Mouse (Mus musculus) bone marrow macrophage, adult 2 months (primary cell): ENCODE results near the gene Psmc6. TPM values are rescaled to one million over a fixed set of nuclear protein-coding genes. Genes with fewer than 3 reads are reported as not detected.
A peak's percentile ranks its signal among the peaks of the same experiment; 100 is the strongest.

ENCODE experiments used
- H3K27ac ChIP-seq: 2 replicates; pipeline ENCODE4 v1.5.1; 2012; ENCODE audit warnings: low read depth, low read length; ENCODE audit not compliant: insufficient read depth
- H3K4me1 ChIP-seq: 2 replicates; pipeline ENCODE4 v1.6.1; 2012; ENCODE audit warnings: low read length; ENCODE audit not compliant: control insufficient read depth, insufficient read depth
- H3K4me3 ChIP-seq: 2 replicates; pipeline ENCODE4 v1.5.1; 2012; ENCODE audit warnings: mild to moderate bottlenecking, low read length, moderate library complexity; ENCODE audit not compliant: insufficient read depth
- CTCF ChIP-seq: IDR thresholded peaks from 2 replicates; pipeline ENCODE4 v1.5.1; 2012; ENCODE audit warnings: low read depth, mild to moderate bottlenecking, low read length, moderate library complexity
- POLR2A ChIP-seq: IDR thresholded peaks from 2 replicates; pipeline ENCODE4 v1.6.1; 2012; ENCODE audit warnings: mild to moderate bottlenecking, low read depth, low read length, borderline replicate concordance
- polyA plus RNA-seq: library from polyadenylated mRNA; stranded (reverse); fragments of >200 nt; gene quantifications from 2 replicates; pipeline ENCODE4 v1.2.4, GENCODE M21; 2012; ENCODE audit not compliant: missing spikeins, insufficient read depth, insufficient read length

Psmc6 gene
- polyA plus RNA-seq, 1 experiment, result 206 TPM

- no peak; the same call in 1 of the 2 replicates for TF ChIP-seq POLR2A
- no peak for TF ChIP-seq CTCF
- H3K27ac ChIP-seq, result peak within 1 kb of the TSS; percentile 83
- peaks cover 53% of the 10 kb centered on the region for H3K4me1 ChIP-seq
- H3K4me3 ChIP-seq, result peak within 1 kb of the TSS; percentile 96
Measured at GRCm38 (mm10) chr14:45318426-45319236, 11.0 kb upstream of the Psmc6 start, which contains the start of gene Ero1l. TSS of gene Ero1l (minus strand) at chr14:45318771.

GRCm38 (mm10) chr14:45319237-45319610 lies 10.4 kb upstream of the Psmc6 start:
- Histone ChIP-seq H3K4me1 (peaks cover 48% of the 10 kb centered on the region), H3K4me3 (no peak overlapping the region), H3K27ac (no peak overlapping the region)
- TF ChIP-seq POLR2A (no peak), CTCF (no peak)

- Histone ChIP-seq H3K4me1 (peaks cover 53% of the 10 kb centered on the region), H3K27ac (no peak overlapping the region), H3K4me3 (no peak overlapping the region)
- TF ChIP-seq CTCF, result no peak
- TF ChIP-seq POLR2A, result no peak
Measured at GRCm38 (mm10) chr14:45320111-45320510, 9.5 kb upstream of the Psmc6 start.

GRCm38 (mm10) chr14:45321067-45321466 lies 8.5 kb upstream of the Psmc6 start:
- Histone ChIP-seq H3K4me3 (no peak overlapping the region), H3K4me1 (peaks cover 49% of the 10 kb centered on the region)

DNA sequence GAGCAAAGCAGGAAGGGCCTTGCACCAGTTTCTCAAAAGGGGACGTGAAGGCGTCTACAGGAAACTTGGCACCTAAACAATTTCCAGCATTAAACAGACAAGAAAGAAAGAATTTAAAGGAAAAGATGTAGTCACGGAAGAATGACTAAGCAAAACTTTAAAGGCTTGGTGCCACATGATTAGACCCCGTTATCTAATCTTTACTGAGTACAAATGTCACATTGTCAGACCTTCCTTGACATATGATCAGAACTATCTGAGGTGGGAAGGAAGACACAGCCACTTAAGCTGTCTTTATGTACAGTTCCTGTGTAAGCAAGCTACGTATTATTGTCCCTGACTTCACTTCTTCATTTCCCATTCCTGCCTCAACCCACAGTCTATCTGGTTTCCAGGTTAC lies 8.0 kb upstream of the Psmc6 start:
- peaks cover 49% of the 10 kb centered on the region for H3K4me1 ChIP-seq
- no peak overlapping the region for H3K4me3 ChIP-seq
- H3K27ac ChIP-seq, result no peak overlapping the region
- TF ChIP-seq POLR2A, result no peak
- no peak for TF ChIP-seq CTCF

More at GRCm38 (mm10) chr14:45321067-45321466, 8.5 kb upstream of the Psmc6 start:
- no peak overlapping the region for H3K27ac ChIP-seq
- TF ChIP-seq POLR2A, result no peak
- TF ChIP-seq CTCF, result no peak

GRCm38 (mm10) chr14:45322450-45322849 lies 7.1 kb upstream of the Psmc6 start:
- Histone ChIP-seq H3K4me3 (no peak overlapping the region), H3K4me1 (peaks cover 50% of the 10 kb centered on the region), H3K27ac (no peak overlapping the region)
- TF ChIP-seq POLR2A, result no peak
- no peak for TF ChIP-seq CTCF

- H3K27ac ChIP-seq, result no peak overlapping the region
- H3K4me3 ChIP-seq, result no peak overlapping the region
- peaks cover 50% of the 10 kb centered on the region for H3K4me1 ChIP-seq
- TF ChIP-seq CTCF, result no peak
- no peak for TF ChIP-seq POLR2A
Measured at GRCm38 (mm10) chr14:45323320-45323719, 6.3 kb upstream of the Psmc6 start.

- H3K27ac ChIP-seq, result peak overlapping the region; percentile 78
- peaks cover 41% of the 10 kb centered on the region for H3K4me1 ChIP-seq
- H3K4me3 ChIP-seq, result no peak overlapping the region
- TF ChIP-seq POLR2A, result no peak
- TF ChIP-seq CTCF, result no peak
Measured at GRCm38 (mm10) chr14:45325471-45325870, 4.1 kb upstream of the Psmc6 start.

DNA sequence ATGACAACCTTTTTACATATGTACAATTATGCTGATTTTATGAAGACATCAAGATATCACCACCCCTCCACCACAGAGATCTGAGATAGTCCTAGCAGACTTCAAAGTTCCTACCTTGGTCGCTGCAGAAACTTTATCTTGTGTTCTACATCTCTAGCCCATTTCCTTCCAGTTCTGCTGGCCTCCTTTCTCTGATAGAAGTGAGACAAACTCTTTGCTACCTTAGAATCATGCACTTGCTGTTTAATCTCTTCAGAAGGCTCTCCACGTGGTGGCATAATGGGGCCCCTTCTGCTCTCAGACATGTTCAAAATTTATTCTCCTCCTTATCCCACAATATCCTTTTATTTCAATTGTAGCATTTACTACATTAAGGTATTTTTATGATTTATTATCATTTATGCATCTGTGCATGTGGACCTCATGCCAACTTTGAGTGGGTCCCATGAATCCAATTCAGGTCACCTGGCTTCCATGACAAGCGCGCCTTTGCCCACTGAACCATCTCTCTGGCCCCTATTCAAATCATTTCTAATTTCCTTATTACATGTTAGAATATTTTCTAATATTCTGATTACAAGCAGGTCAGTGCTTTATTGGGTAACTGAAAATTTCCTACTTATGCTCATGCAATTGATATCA lies 1.4 kb upstream of the Psmc6 start:
- no peak for TF ChIP-seq POLR2A
- no peak for TF ChIP-seq CTCF

More for the DNA sequence above, 1.4 kb upstream of the Psmc6 start:
- no peak overlapping the region for H3K27ac ChIP-seq
- peaks cover 28% of the 10 kb centered on the region for H3K4me1 ChIP-seq
- no peak overlapping the region for H3K4me3 ChIP-seq
